Mouse (Mus musculus) stomach, embryonic 16.5 days (tissue): ENCODE measurements around the gene Thbs4. TPM values are rescaled to one million over a fixed set of nuclear protein-coding genes. Genes with fewer than 3 reads are reported as not detected.

ENCODE experiments used
- ATAC-seq: fragments of 200-750 bp; cut with Nextera tagmentation; 2 replicates; pipeline ENCODE4 v1.8.0; 2017; ENCODE audit warnings: moderate number of reproducible peaks, moderate TSS enrichment; ENCODE audit not compliant: insufficient read depth, low FRiP score
- H3K27ac ChIP-seq: fragments of 300-500 bp; sonication (generic); 2 replicates; pipeline ENCODE4 v1.5.1; 2014; ENCODE audit warnings: low read length
- H3K27me3 ChIP-seq: fragments of 300-500 bp; sonication (generic); 2 replicates; pipeline ENCODE4 v1.6.1; 2014; ENCODE audit warnings: low read length, control low read depth, mixed read lengths; ENCODE audit not compliant: control insufficient read depth, insufficient read depth
- H3K36me3 ChIP-seq: fragments of 300-500 bp; sonication (generic); 2 replicates; pipeline ENCODE4 v1.6.1; 2014; ENCODE audit warnings: low read length; ENCODE audit not compliant: control insufficient read depth, insufficient read depth
- H3K4me1 ChIP-seq: fragments of 300-500 bp; sonication (generic); 2 replicates; pipeline ENCODE4 v1.6.1; 2014; ENCODE audit warnings: low read length, control low read depth, mixed read lengths; ENCODE audit not compliant: control insufficient read depth, insufficient read depth
- H3K4me2 ChIP-seq: fragments of 300-500 bp; sonication (generic); 2 replicates; pipeline ENCODE4 v1.6.1; 2014; ENCODE audit warnings: low read depth, low read length, mixed read lengths
- H3K4me3 ChIP-seq: fragments of 300-500 bp; sonication (generic); replicated peaks from 2 replicates; pipeline ENCODE4 v1.5.1; 2014; ENCODE audit warnings: mild to moderate bottlenecking, low read length
- H3K9ac ChIP-seq: fragments of 300-500 bp; sonication (generic); 2 replicates; pipeline ENCODE4 v1.6.1; 2014; ENCODE audit warnings: low read length
- H3K9me3 ChIP-seq: fragments of 300-500 bp; sonication (generic); replicated peaks from 2 replicates; pipeline ENCODE4 v1.6.1; 2016; ENCODE audit warnings: low read length, control low read depth; ENCODE audit not compliant: control insufficient read depth
- WGBS: fragments of 180-500 bp; shearing (Covaris S2); extraction: QIAGEN DNeasy Blood & Tissue Kit; methylation state at CpG from one replicate; pipeline ENCODE4 v1.1.7; 2014; 5-methylcytosine and 5-hydroxymethylcytosine counted together
- polyA plus RNA-seq: library from polyadenylated mRNA; unstranded; fragments of >200 nt; fragmentation: Nextera tagmentation; extraction: Ambion mirVana; gene quantifications from 2 replicates; pipeline ENCODE4 v1.2.1, GENCODE M21; 2015

Thbs4 gene
- polyA plus RNA-seq, 1 experiment from 2014 or later, result 6.1 TPM

DNA sequence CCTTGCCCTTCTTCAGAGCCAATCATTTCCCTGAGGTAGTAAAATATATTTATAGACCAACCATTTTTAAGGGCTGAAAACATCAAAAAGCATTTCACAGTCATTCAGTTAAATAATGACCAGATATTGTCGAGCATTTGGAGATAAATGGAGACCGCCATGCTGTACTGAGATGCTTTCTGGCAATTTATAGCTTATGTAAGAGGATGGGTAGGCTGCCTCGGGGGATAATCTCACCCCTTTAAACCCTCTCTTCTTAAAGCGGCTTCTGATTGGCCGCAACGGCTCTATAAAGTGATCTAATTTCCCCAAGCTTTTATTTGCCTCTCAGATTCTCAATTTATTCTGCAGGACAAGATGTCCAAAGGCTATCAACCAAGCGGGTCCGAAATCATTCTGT is 22.1 kb downstream of the Thbs4 start:
- Histone ChIP-seq H3K9me3 (no peaks in the 10 kb centered on the region), H3K27ac (no peak overlapping the region), H3K4me1 (no peaks in the 10 kb centered on the region), H3K27me3 (no peaks in the 10 kb centered on the region), H3K4me3 (no peak overlapping the region), H3K4me2 (no peak overlapping the region), H3K36me3 (no peaks in the 10 kb centered on the region), H3K9ac (no peak overlapping the region)
- no peak for ATAC-seq
- WGBS, result 86% methylated on average over 8 of the region's 8 CpGs

GRCm38 (mm10) chr13:92771566-92771965 is 23.1 kb downstream of the Thbs4 start:
- H3K27me3 ChIP-seq, result no peaks in the 10 kb centered on the region
- H3K4me2 ChIP-seq, result no peak overlapping the region
- no peaks in the 10 kb centered on the region for H3K36me3 ChIP-seq
- WGBS, result 80% methylated on average over 5 of the region's 5 CpGs
- ATAC-seq, result no peak
- no peak overlapping the region for H3K27ac ChIP-seq
- no peak overlapping the region for H3K4me3 ChIP-seq
- H3K4me1 ChIP-seq, result no peaks in the 10 kb centered on the region
- no peaks in the 10 kb centered on the region for H3K9me3 ChIP-seq
- H3K9ac ChIP-seq, result no peak overlapping the region

GRCm38 (mm10) chr13:92765454-92766242 is 29.0 kb downstream of the Thbs4 start:
- Histone ChIP-seq H3K4me1 (no peaks in the 10 kb centered on the region), H3K9me3 (no peaks in the 10 kb centered on the region)
- ATAC-seq, result no peak

DNA sequence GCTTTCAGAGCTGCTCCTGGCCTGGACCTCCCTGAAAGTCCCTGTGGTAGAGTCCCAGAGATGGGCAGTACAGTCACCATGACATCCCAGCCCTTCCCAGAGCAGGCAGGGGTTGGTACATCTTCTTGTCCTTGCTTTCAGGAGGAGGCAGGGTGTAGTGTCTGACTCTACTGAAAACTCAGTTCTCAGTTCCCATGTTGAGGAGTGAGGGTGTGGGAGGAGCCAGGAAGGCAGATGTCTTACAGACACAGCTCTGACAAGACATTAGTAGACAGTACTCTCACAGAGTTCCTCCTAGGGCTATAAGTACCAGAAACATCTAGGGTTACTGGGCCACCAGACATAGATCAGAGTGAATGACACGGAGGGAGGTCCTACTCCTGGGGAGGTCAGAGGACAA is 32.3 kb downstream of the Thbs4 start:
- Histone ChIP-seq H3K27ac (no peak overlapping the region), H3K9ac (no peak overlapping the region), H3K27me3 (no peaks in the 10 kb centered on the region), H3K36me3 (no peaks in the 10 kb centered on the region), H3K9me3 (no peaks in the 10 kb centered on the region), H3K4me1 (no peaks in the 10 kb centered on the region), H3K4me2 (no peak overlapping the region), H3K4me3 (no peak overlapping the region)
- no peak for ATAC-seq
- 55% methylated on average over 1 of the region's 1 CpGs for WGBS

More at GRCm38 (mm10) chr13:92765454-92766242, 29.0 kb downstream of the Thbs4 start:
- Histone ChIP-seq H3K27ac (no peak overlapping the region), H3K27me3 (no peaks in the 10 kb centered on the region), H3K36me3 (no peaks in the 10 kb centered on the region), H3K4me2 (no peak overlapping the region), H3K4me3 (no peak overlapping the region), H3K9ac (no peak overlapping the region)
- 68% methylated on average over 6 of the region's 6 CpGs for WGBS

DNA sequence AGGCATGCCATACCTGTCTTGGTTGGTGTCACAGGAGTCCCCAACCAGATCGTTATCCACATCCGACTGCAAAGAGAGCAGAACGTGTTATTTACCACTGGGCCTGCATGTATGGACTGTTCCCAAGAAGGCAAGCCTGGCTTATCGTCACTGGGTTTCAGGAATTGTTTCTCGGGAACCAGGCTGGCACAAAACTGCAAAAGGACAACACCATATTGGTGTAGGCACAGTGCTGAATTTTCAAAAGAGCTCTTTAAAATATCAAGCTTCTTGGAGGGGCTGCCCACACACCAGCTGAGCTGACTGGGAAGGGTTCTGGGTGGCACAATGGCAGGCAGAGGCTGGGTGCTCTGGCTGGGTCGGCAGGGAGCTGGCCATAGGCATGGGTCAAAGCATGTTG is 34.1 kb downstream of the Thbs4 start:
- no peaks in the 10 kb centered on the region for H3K36me3 ChIP-seq
- WGBS, result 83% methylated on average over 6 of the region's 6 CpGs
- no peaks in the 10 kb centered on the region for H3K4me1 ChIP-seq
- H3K27ac ChIP-seq, result no peak overlapping the region
- no peak overlapping the region for H3K4me3 ChIP-seq
- no peak for ATAC-seq
- H3K4me2 ChIP-seq, result no peak overlapping the region
- H3K9ac ChIP-seq, result no peak overlapping the region
- H3K9me3 ChIP-seq, result no peaks in the 10 kb centered on the region
- no peaks in the 10 kb centered on the region for H3K27me3 ChIP-seq

DNA sequence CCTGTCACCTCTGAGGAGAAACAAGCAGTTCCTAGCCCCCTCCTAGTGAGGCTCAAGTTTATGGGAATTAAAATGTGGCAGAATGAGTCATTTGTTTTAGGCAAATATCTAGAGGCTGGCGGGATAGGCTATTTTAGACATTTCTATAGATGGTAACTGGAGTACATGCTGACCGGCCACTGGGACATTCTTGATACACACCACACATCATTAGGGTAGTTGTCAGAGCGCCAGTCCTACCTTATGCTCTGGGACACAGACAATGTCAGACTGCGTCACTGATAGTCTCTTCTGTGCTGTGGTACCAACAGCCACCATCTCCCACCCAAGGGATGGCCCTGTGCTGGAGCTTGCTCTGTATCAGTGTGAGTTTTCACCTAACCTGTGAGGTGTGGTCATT is 35.5 kb downstream of the Thbs4 start:
- Histone ChIP-seq H3K27ac (no peak overlapping the region), H3K4me2 (no peak overlapping the region), H3K4me3 (no peak overlapping the region), H3K9ac (no peak overlapping the region), H3K4me1 (no peaks in the 10 kb centered on the region), H3K27me3 (no peaks in the 10 kb centered on the region), H3K36me3 (no peaks in the 10 kb centered on the region), H3K9me3 (no peaks in the 10 kb centered on the region)
- WGBS, result 83% methylated on average over 4 of the region's 4 CpGs
- ATAC-seq, result no peak

- no peaks in the 10 kb centered on the region for H3K9me3 ChIP-seq
- no peak overlapping the region for H3K9ac ChIP-seq
- H3K4me1 ChIP-seq, result no peaks in the 10 kb centered on the region
- no peaks in the 10 kb centered on the region for H3K36me3 ChIP-seq
- no peak overlapping the region for H3K4me2 ChIP-seq
- no peaks in the 10 kb centered on the region for H3K27me3 ChIP-seq
- no peak overlapping the region for H3K27ac ChIP-seq
- ATAC-seq, result no peak
- H3K4me3 ChIP-seq, result no peak overlapping the region
- 77% methylated on average over 12 of the region's 12 CpGs for WGBS
Measured at GRCm38 (mm10) chr13:92757972-92758585, 36.5 kb downstream of the Thbs4 start.

GRCm38 (mm10) chr13:92755036-92755435 is 39.6 kb downstream of the Thbs4 start:
- Histone ChIP-seq H3K9me3 (no peaks in the 10 kb centered on the region), H3K27ac (no peak overlapping the region), H3K4me1 (peaks cover 3% of the 10 kb centered on the region; the same call in 1 of the 2 replicates), H3K36me3 (no peaks in the 10 kb centered on the region), H3K4me2 (no peak overlapping the region), H3K27me3 (no peaks in the 10 kb centered on the region), H3K4me3 (no peak overlapping the region), H3K9ac (no peak overlapping the region)
- WGBS, result 73% methylated on average over 7 of the region's 7 CpGs
- no peak for ATAC-seq

DNA sequence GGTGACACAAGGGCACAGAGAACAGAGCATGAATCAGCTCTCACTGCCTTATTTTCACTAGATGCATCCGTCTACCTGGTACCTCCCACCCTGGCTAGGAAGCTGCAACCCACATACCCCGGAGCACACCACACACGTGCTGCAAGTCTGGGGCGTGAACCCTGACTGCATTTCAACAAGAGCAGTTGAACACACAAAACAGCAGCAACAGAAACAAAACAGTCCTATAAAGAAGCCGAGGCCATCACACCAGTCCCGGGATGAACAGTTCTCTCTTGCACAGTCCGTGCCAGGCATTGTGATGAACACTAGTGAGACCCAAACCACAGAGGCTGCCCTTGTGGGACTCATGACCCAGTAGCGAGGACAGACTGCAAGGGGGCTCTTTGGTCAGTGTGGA is 40.9 kb downstream of the Thbs4 start:
- no peak overlapping the region for H3K4me2 ChIP-seq
- no peaks in the 10 kb centered on the region for H3K9me3 ChIP-seq
- peaks cover 3% of the 10 kb centered on the region; the same call in 1 of the 2 replicates for H3K4me1 ChIP-seq
- H3K27ac ChIP-seq, result no peak overlapping the region
- no peaks in the 10 kb centered on the region for H3K36me3 ChIP-seq
- WGBS, result 79% methylated on average over 8 of the region's 8 CpGs
- H3K4me3 ChIP-seq, result no peak overlapping the region
- no peak for ATAC-seq
- H3K27me3 ChIP-seq, result no peaks in the 10 kb centered on the region
- no peak overlapping the region for H3K9ac ChIP-seq
